Mouse (Mus musculus) liver, adult 2 months (tissue): Measurements from ENCODE around the gene Siva1. TPM values are rescaled to one million over a fixed set of nuclear protein-coding genes. Genes with fewer than 3 reads are reported as not detected.
A peak's percentile ranks its signal among the peaks of the same experiment; 100 is the strongest.

ENCODE experiments used
- DNase-seq: peaks from one replicate; pipeline ENCODE4 v3.0.0-alpha.2; 2011; ENCODE audit warnings: low read depth, low spot score; ENCODE audit errors: extremely low read depth
- H3K27ac ChIP-seq: fragments of 200-500 bp; replicated peaks from 2 replicates; pipeline ENCODE4 v1.5.1; 2012; ENCODE audit warnings: low read depth, mild to moderate bottlenecking, control low read depth, inconsistent platforms, low read length; ENCODE audit not compliant: insufficient read depth
- H3K27me3 ChIP-seq: fragments of 200-500 bp; 2 replicates; pipeline ENCODE4 v1.6.1; 2012; ENCODE audit warnings: mild to moderate bottlenecking, moderate library complexity, low read length, inconsistent platforms; ENCODE audit not compliant: control insufficient read depth, insufficient read depth
- H3K36me3 ChIP-seq: fragments of 200-500 bp; 2 replicates; pipeline ENCODE4 v1.6.1; 2012; ENCODE audit warnings: low read length, inconsistent platforms; ENCODE audit not compliant: control insufficient read depth, insufficient read depth
- H3K4me1 ChIP-seq: fragments of 200-500 bp; 2 replicates; pipeline ENCODE4 v1.6.1; 2011; ENCODE audit warnings: low read length; ENCODE audit not compliant: control insufficient read depth, insufficient read depth
- H3K4me3 ChIP-seq: fragments of 200-500 bp; 2 replicates; pipeline ENCODE4 v1.5.1; 2011; ENCODE audit warnings: low read depth, mild to moderate bottlenecking, control low read depth, low read length, moderate library complexity; ENCODE audit not compliant: insufficient read depth
- H3K79me2 ChIP-seq: fragments of 200-500 bp; 2 replicates; pipeline ENCODE4 v1.6.1; 2012; ENCODE audit warnings: inconsistent platforms, mild to moderate bottlenecking, low read length, moderate library complexity; ENCODE audit not compliant: control insufficient read depth, insufficient read depth
- H3K9ac ChIP-seq: fragments of 200-500 bp; 2 replicates; pipeline ENCODE4 v1.6.1; 2012; ENCODE audit warnings: low read depth, mild to moderate bottlenecking, control low read depth, inconsistent platforms, low read length
- CTCF ChIP-seq: fragments of 200-500 bp; IDR thresholded peaks from 2 replicates; pipeline ENCODE4 v1.5.1; 2011; ENCODE audit warnings: low read depth, low read length, control low read depth
- POLR2A ChIP-seq: fragments of 200-500 bp; IDR thresholded peaks from 2 replicates; pipeline ENCODE4 v1.6.1; 2011; ENCODE audit warnings: low read length, control low read depth; ENCODE audit not compliant: insufficient read depth; ENCODE audit errors: extremely low read depth
- WGBS: fragments of 180-500 bp; shearing (Covaris S2); methylation state at CpG from one replicate; pipeline ENCODE4 v1.1.7; 2018; 5-methylcytosine and 5-hydroxymethylcytosine counted together
- polyA plus RNA-seq: library from polyadenylated mRNA; depleted of rRNA; stranded (reverse); fragments of >200 nt; gene quantifications from 2 replicates; pipeline ENCODE4 v1.2.3, GENCODE M21; 2012
- total RNA-seq: library from RNA; depleted of rRNA; stranded (reverse); fragments of >200 nt; gene quantifications from 2 replicates; pipeline ENCODE4 v1.2.3, GENCODE M21; 2014

Gene Siva1
- total and polyA plus RNA-seq, 2 experiments: 11.5 to 12.8 TPM

DNA sequence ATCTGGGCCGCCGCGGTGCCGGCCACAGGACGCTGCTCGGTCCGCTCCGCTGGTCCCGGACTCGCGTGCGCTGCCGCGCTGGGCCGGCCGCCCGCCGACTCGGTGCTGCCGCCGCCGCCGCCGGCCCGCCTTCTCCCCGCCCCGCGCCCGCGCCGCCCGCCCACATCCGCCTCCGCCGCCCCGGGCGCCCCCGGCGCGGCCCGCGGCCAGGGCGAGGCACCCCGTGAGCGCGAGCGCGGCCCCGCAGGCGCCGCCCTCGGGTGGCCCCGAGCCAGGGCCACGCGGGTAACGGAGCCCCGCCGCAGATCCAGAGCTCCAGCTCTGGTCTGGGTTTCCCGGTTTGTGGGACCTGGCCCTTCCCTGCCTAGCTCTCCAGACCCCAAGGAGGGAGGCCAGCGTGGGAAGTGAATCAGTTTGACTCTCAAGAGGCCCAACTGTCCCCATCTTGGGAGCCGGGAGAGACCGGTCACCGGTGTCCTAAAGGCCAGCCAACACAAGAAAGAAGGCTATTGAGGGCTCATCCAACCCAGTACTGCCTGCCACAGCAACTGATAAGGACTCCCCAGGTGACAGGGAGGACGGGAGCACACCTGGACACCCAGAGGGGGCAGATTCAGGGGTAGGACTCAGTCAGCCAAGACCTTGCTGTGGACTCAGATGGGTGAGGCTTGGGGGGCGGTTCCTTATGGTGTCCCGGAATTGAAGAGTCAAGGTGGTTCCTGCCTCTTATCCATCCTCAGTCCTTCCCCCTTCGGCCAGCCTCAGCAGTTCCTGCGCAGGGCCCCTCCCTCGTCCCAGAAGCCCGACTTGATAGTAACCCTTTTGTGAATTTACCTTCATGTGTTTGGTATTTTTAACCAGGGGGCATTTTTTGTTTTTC, 29.9 kb downstream of the Siva1 start, which contains the start of gene Akt1:
Gene Akt1 (minus strand): TSS at position 753 of the 880 bp plus-strand sequence.
- DNase-seq: peak; percentile 45
- 8% methylated on average over 69 of the region's 70 CpGs for WGBS
- H3K79me2 ChIP-seq: peaks cover 41% of the 10 kb centered on the region
- peak within 1 kb of the TSS; percentile 91 for H3K27ac ChIP-seq
- peaks cover 36% of the 10 kb centered on the region for H3K4me1 ChIP-seq
- H3K27me3 ChIP-seq: no peaks in the 10 kb centered on the region
- peak within 1 kb of the TSS; percentile 98 for H3K9ac ChIP-seq
- TF ChIP-seq POLR2A (0 out of 2 replicates have a peak, but pooled peaks have one; percentile 7), CTCF (no peak)
- peak within 1 kb of the TSS; percentile 89 for H3K4me3 ChIP-seq
- no peaks in the 10 kb centered on the region for H3K36me3 ChIP-seq

DNA sequence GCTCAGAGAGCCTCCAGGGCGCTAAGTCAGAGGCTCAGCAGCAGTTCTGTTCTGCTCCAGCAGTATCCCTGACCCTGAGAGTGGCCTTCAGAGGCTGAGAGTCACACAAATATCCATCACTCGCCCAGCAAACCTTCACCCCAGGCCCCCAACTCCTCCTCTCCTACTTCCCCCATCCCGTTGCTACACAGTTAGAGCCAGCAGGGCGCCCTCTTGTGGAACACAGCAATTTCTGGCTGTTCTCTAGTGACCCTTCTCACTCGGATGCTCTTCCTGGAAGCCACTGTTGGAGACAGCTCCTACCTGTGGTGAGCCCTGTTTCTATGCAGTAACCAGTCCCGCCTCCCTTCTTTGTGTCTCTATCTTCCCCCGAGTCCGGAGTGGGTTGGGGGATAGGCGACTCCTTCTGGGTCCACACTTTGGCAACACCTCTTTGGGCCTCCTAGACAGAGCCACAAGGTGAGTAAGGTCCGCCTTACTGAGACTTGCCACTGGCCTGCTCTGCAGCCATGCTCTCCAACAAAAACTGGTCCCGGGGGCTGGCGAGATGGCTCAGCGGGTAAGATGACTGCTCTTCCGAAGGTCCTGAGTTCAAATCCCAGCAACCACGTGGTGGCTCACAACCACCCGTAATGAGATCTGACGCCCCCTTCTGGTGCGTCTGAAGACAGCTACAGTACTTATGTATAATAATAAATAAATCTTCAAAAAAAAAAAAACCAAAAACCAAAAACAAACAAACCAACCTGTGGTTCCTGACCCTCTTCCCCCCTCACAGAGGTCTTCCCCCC, 31.0 kb downstream of the Siva1 start:
- Histone ChIP-seq H3K27ac (peak overlapping the region; percentile 15), H3K4me3 (peak overlapping the region; percentile 12; the same call in 1 of the 2 replicates), H3K27me3 (no peaks in the 10 kb centered on the region), H3K36me3 (no peaks in the 10 kb centered on the region), H3K79me2 (peaks cover 30% of the 10 kb centered on the region; the same call in 1 of the 2 replicates), H3K9ac (0 out of 2 replicates have a peak overlapping the region, but pooled peaks have one; percentile 7), H3K4me1 (peaks cover 31% of the 10 kb centered on the region)
- TF ChIP-seq CTCF (peak; percentile 77), POLR2A (no peak)
- 16% methylated on average over 18 of the region's 18 CpGs for WGBS
- DNase-seq: peak; percentile 71

DNA sequence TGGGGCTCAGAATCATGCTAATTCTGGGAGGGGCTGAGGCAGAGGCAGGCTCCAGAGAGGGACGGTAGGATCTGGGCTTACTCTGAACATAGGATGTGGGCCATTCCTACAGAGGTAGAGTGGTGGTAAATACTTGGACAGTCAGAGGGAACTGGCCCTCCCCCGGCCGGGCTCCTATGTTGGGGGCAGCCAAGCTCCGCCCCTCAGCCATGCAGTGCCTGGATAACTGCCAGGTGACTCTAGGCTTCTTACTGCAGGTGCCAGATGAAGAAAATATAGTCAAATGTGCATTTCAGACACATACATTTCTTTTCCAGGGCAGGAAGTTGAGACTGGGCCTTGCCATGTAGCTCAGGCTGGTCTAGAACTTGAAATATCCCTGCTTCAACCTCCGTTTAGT, 32.6 kb downstream of the Siva1 start:
- no peak for DNase-seq

DNA sequence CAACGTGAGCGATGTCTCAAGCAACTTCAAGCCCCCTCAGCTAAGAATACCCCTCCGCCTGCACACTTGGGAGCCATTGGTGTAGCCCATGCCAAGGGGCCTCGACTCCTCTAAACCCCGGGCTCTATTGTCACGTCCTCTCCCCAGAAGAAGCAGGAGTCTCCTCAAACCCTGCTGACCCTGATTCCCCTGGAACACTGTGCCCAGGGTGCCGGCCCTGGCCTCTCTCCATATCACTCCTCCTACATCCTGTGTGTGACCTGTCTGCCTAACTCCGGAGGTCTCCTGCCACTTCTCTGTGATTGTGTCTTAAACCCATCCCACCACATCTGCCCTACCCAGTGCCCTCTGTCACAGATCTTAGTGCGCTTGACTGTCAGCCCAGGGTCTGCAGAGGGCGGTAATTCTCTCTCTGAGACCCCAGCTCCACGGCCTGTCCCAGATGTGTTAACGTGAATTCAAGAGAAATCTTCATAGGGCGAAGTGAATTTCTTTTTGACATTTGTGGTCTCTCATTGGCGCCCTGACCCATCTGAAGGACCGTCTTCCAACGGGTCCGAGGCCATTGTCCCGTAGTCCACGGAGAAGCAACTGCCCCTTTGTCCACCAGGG, 33.6 kb downstream of the Siva1 start:
- DNase-seq: no peak
- Histone ChIP-seq H3K4me1 (peaks cover 12% of the 10 kb centered on the region), H3K27me3 (no peaks in the 10 kb centered on the region), H3K79me2 (peaks cover 6% of the 10 kb centered on the region; the same call in 1 of the 2 replicates), H3K9ac (peak overlapping the region; percentile 95), H3K4me3 (peak overlapping the region; percentile 93), H3K27ac (peak overlapping the region; percentile 57), H3K36me3 (no peaks in the 10 kb centered on the region)
- WGBS: 45% methylated on average over 19 of the region's 19 CpGs
- TF ChIP-seq POLR2A (no peak), CTCF (peak; percentile 31; the same call in 1 of the 2 replicates)

More for the DNA sequence above, 32.6 kb downstream of the Siva1 start:
- WGBS: 51% methylated on average over 5 of the region's 5 CpGs
- no peak overlapping the region for H3K9ac ChIP-seq
- H3K4me3 ChIP-seq: no peak overlapping the region
- H3K27me3 ChIP-seq: no peaks in the 10 kb centered on the region
- no peaks in the 10 kb centered on the region for H3K36me3 ChIP-seq
- H3K79me2 ChIP-seq: peaks cover 15% of the 10 kb centered on the region; the same call in 1 of the 2 replicates
- H3K27ac ChIP-seq: no peak overlapping the region
- TF ChIP-seq POLR2A (no peak), CTCF (no peak)
- H3K4me1 ChIP-seq: peaks cover 18% of the 10 kb centered on the region

DNA sequence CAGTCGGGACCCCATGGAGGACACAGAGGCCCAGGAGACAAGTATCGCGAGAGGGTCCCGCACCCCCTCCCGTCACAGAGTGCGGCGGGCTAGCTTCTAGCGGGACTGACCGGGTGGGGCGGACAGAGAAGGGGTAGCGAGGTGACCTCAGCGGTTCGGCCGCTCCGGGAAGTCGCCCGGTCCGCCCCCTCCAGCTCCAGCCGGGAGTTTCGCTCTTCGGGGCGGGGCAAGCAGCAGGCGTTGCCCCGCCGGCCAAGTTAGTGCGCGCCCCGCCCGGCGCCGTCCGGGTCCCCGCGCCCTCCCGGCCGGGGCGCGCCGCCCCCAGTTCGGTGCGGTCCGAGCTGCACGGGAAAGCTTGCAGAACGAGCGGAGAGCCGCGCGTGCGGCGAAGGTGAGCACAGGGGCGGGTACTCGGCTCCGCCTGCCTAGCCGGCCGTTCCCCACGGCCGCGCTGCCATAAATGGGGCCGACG, 34.1 kb downstream of the Siva1 start, which contains the start of gene Zbtb42:
Gene Zbtb42 (plus strand): TSS at position 274 of the 472 bp plus-strand sequence.
- Histone ChIP-seq H3K36me3 (no peaks in the 10 kb centered on the region), H3K9ac (peak within 1 kb of the TSS; percentile 95), H3K4me1 (peaks cover 11% of the 10 kb centered on the region), H3K27ac (peak within 1 kb of the TSS; percentile 80), H3K27me3 (no peaks in the 10 kb centered on the region), H3K4me3 (peak within 1 kb of the TSS; percentile 93), H3K79me2 (peaks cover 2% of the 10 kb centered on the region; the same call in 1 of the 2 replicates)
- no peak for DNase-seq
- under 1% methylated on average over 60 of the region's 60 CpGs for WGBS
- no peak for TF ChIP-seq CTCF
- 0 out of 2 replicates have a peak, but pooled peaks have one; percentile 14 for TF ChIP-seq POLR2A
